Mouse (Mus musculus): ENCODE measurements at regions not wholly inside any gene's neighbourhood (a gene's known extent, or its start where the extent isn't known, plus 50 kb on each side); places are given as distances from the start of the nearest gene placed in this dataset.
A peak's percentile ranks its signal among the peaks of the same experiment; 100 is the strongest.

DNA sequence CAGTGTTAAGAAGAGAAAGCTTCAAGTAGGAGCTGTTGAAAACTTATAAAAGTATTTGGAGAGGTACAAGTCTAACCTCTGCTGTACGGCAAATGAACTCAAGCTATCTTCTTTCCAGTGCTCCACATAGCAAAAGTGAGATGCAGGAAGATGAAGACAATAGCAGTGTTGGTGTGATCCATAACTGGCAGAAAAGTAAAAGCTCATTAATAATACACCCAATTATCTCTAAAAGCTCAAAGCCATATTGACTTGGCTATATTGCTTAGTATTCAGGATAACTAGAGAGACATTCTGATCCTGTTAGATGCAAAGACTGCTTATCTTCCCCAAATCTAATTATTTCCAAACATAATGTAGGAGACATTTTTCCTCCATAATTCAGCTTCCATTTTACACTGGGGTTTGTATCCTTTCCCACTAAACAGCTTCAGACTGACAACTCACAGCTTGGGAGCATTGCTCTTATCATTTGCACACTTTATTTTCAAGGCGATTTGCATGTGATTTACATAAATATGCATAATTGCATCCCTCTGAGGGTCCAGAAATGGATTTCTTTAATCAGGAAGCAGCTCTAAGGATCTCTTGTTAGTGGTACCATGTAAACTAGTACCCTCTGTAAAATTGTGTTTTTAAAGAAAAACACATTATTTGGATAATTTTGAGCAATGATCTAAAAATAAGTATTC is 248.5 kb upstream of the Pom121l12 start:
- no peak for DNase-seq

DNA sequence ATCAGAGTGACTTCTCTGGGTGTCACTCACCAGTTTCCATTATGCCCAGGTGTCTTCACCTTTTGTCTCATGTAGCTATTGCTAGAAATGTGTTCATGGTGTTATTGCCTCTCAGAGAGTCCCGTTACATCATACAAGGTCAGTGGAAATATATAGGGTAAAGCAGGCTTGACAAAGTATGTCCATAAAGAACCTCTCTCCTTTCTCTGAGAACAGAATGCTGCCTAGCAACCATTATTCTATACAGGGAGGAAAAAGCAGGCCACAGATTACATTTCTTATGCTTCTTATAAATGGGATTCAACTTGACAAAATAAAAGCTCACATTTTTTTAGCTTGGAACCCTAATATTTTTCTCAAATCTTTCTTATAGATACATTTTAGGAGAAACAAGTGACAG is 220.6 kb upstream of the Pom121l12 start:
- DNase-seq: no peak

GRCm38 (mm10) chr11:14379763-14380571 is 219.1 kb upstream of the Pom121l12 start:
- DNase-seq: peak; percentile 1

DNA sequence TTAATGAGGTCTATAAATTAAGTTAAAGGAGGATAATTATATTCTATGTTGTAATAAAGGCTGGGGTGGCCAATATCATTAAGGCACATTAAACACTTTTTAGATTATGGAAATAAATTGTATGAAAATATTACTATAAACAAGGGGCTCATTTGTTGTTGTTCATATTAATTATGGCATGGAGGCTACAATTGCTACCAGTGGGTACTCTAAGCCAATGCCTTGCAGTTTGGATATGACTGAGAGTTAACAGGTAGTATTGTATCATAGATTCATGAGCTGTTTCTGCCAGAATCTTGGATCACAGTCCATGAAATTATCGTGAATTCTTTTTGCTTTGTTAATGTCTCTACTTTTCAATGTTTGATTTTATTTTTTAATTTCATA is 218.5 kb upstream of the Pom121l12 start:
- DNase-seq: no peak

DNA sequence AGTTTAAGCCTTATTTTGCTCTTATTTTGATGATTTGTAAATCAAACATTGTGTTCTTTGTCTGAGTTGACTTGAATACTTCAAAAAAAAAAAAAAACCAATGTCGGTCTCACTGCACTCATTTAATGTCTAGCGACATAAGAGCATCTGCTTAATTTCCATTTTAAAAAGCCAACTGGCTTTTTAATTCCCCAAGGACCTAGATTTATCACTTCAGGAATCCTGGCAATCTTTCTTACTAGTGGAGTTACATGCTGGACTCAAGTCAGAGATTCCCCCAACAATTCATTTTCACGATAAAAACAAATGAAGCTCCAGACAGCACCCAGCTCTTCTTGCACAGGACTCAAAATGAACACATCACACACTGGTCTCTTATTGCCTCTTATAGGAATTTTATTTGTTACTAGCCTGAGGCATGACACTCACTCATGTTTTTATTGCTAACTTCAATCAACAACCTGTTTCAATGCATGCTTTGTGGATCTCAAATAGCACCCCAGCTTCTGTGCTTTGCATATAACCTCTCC is 212.0 kb upstream of the Pom121l12 start:
- DNase-seq: no peak

GRCm38 (mm10) chr11:14387720-14388119 is 211.4 kb upstream of the Pom121l12 start:
- no peak for DNase-seq
